Mouse (Mus musculus) heart, embryonic 14.5 days (tissue): ENCODE data around the gene Mtg1. TPM values are rescaled to one million over a fixed set of nuclear protein-coding genes. Genes with fewer than 3 reads are reported as not detected.
"Not testable (repeated sequence)": the region's sequence is repeated elsewhere in the genome, so short reads cannot be mapped to it uniquely, and the experiment has no call there.

Source experiments
- ATAC-seq: fragments of 200-750 bp; cut with Nextera tagmentation; 2 replicates; pipeline ENCODE4 v1.8.0; 2017; ENCODE audit warnings: low read depth, moderate TSS enrichment; ENCODE audit not compliant: insufficient number of reproducible peaks, insufficient read depth, low FRiP score
- H3K27ac ChIP-seq, 2 experiments: fragments of 200-500 bp in 1 of 2; fragments of 300-500 bp in 1 of 2; sonication (generic) in 1 of 2; replicated peaks in 1 of 2; 2 replicates each; pipeline ENCODE4 v1.5.1; 2012 to 2014; ENCODE audit warnings: low read depth in 2 of 2, low read length in 2 of 2, control low read depth in 1 of 2, mild to moderate bottlenecking in 1 of 2, mixed read lengths in 1 of 2; ENCODE audit not compliant: control insufficient read depth in 1 of 2, insufficient read depth in 1 of 2
- H3K27me3 ChIP-seq: fragments of 300-500 bp; sonication (generic); 2 replicates; pipeline ENCODE4 v1.6.1; 2014; ENCODE audit warnings: mild to moderate bottlenecking, low read length, control low read depth; ENCODE audit not compliant: control insufficient read depth, insufficient read depth
- H3K36me3 ChIP-seq: fragments of 300-500 bp; sonication (generic); 2 replicates; pipeline ENCODE4 v1.6.1; 2014; ENCODE audit warnings: mild to moderate bottlenecking, control low read depth, low read length, mixed read lengths; ENCODE audit not compliant: control insufficient read depth, insufficient read depth
- H3K4me1 ChIP-seq, 2 experiments: fragments of 200-500 bp in 1 of 2; fragments of 300-500 bp in 1 of 2; sonication (generic) in 1 of 2; 2 replicates each; pipeline ENCODE4 v1.6.1; 2012 to 2014; ENCODE audit warnings: low read length in 2 of 2, control low read depth in 1 of 2, mixed read lengths in 1 of 2; ENCODE audit not compliant: control insufficient read depth in 2 of 2, insufficient read depth in 2 of 2
- H3K4me2 ChIP-seq: fragments of 300-500 bp; sonication (generic); 2 replicates; pipeline ENCODE4 v1.6.1; 2014; ENCODE audit warnings: mild to moderate bottlenecking, low read length
- H3K4me3 ChIP-seq, 2 experiments: fragments of 200-500 bp in 1 of 2; fragments of 300-500 bp in 1 of 2; sonication (generic) in 1 of 2; 2 replicates each; pipeline ENCODE4 v1.5.1; 2012 to 2014; ENCODE audit warnings: low read length in 2 of 2, mild to moderate bottlenecking in 2 of 2, control low read depth in 1 of 2, low read depth in 1 of 2, moderate library complexity in 1 of 2; ENCODE audit not compliant: control insufficient read depth in 1 of 2, insufficient read depth in 1 of 2
- H3K9ac ChIP-seq: fragments of 300-500 bp; sonication (generic); 2 replicates; pipeline ENCODE4 v1.6.1; 2014; ENCODE audit warnings: mild to moderate bottlenecking, low read length
- H3K9me3 ChIP-seq: fragments of 300-500 bp; sonication (generic); 2 replicates; pipeline ENCODE4 v1.6.1; 2016; ENCODE audit warnings: low read length, control low read depth; ENCODE audit not compliant: control insufficient read depth
- WGBS: fragments of 180-500 bp; shearing (Covaris S2); extraction: QIAGEN DNeasy Blood & Tissue Kit; methylation state at CpG from one replicate; pipeline ENCODE4 v1.1.7; 2014; 5-methylcytosine and 5-hydroxymethylcytosine counted together
- polyA plus RNA-seq: library from polyadenylated mRNA; unstranded; fragments of >200 nt; fragmentation: Nextera tagmentation; extraction: Ambion mirVana; gene quantifications from 2 replicates; pipeline ENCODE4 v1.2.1, GENCODE M21; 2014

The Mtg1 gene
- polyA plus RNA-seq, 1 experiment from 2014 or later = 38.2 TPM

DNA sequence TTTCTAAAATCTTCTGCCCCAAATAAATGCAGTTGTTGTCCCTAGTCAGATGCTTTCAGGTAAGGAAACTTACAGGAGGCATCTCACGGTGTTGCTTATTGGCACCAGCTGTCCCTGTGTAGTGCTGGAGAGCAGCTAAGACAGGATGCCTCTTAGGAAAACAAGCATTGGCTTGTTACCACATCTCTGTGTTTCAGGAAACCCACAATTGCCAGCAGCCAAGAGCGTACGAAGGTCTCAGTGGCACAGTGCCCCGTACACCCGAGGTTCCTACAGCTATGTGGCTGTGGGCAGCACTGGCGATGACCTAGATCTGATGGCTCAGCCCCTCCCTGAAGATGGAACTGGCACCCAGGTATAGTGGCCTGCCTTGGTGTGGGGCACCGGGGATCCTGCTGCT lies 5.2 kb upstream of the Mtg1 start:
- H3K27ac ChIP-seq, H3K9me3 ChIP-seq, H3K9ac ChIP-seq, H3K4me2 ChIP-seq, ATAC-seq, H3K27me3 ChIP-seq, H3K4me3 ChIP-seq, H3K4me1 ChIP-seq: not testable (repeated sequence)
- H3K36me3 ChIP-seq = peaks cover 18% of the 10 kb centered on the region; the same call in 1 of the 2 replicates
- 87% methylated on average over 7 of the region's 7 CpGs for WGBS

DNA sequence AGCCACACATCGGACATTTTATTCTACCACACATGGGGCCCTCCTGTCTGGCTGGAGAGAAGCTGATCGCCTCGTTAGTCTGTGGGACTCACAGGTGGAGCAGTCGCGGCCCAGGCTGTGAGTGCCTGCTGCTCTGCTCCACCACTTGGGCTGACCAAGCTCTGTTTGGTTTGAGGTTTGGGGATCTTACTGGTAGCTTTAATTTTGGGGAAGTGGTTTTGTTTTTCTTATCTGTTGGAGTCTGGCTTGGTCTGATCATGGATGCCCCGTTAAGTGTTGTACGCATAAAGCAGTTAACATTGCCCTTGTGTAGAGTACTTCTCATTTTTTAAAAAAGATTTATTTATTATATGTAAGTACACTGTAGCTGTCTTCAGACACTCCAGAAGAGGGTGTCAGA lies 3.3 kb upstream of the Mtg1 start:
- H3K4me1 ChIP-seq, H3K4me3 ChIP-seq, H3K9ac ChIP-seq, H3K27ac ChIP-seq, ATAC-seq, H3K27me3 ChIP-seq, H3K9me3 ChIP-seq, H3K4me2 ChIP-seq: not testable (repeated sequence)
- peaks cover 18% of the 10 kb centered on the region; the same call in 1 of the 2 replicates for H3K36me3 ChIP-seq
- WGBS = 83% methylated on average over 3 of the region's 7 CpGs

DNA sequence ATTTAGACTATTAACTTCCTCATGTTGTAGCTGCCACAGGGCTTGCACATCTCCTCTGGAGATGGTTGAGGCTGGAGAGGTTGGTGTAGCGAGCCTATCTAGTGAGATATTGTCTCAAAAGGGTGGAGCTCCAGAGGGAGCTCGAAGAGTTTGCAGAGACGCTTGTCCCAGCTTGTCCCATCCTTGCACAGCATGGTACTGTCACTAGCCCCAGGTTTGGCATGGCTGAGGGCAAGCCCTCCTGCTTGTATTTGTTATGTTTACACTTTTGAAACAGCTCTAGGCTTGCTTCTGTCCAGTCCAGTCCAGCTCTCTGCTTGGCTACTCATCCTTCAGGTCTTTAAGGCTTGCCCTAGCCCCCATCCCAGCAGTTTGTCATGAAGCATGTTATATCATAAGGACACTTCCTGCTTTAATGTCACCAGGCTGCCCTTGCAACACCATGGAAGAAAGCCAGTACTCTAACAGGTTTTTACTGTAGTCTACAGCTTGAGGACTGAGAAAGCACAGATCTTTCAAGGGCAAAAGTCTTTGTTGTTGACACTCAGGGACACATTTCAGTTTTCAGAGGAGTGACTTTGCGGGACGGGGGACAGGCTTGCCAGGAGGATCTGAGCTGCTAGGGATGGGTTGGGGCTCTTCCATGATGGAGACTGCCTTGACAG lies 2.1 kb upstream of the Mtg1 start:
- Histone ChIP-seq H3K9ac (no peak overlapping the region), H3K27me3 (no peaks in the 10 kb centered on the region), H3K27ac (no peak overlapping the region), H3K4me1 (peaks cover 0 to 9% of the 10 kb centered on the region in 2 experiments; a peak in 1 of 4 replicates), H3K36me3 (peaks cover 7% of the 10 kb centered on the region; the same call in 1 of the 2 replicates), H3K4me2 (no peak overlapping the region), H3K9me3 (no peaks in the 10 kb centered on the region), H3K4me3 (no peak overlapping the region)
- ATAC-seq = no peak
- 86% methylated on average over 5 of the region's 5 CpGs for WGBS

DNA sequence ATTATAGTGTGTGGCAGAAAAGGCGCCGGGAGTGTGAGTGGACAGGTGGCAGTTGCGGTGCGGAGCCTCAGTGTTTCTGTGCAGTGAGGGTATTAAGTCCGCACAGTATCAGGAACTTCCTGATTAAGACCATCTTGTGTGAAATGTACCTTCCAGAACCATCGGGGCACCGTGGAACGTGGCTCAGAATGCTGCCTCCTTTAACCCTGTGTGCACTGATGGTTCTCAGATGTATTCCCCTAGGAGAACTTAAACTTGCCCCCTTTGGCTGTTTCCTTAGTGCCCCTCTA lies 602 bp downstream of the Mtg1 start:
- peak overlapping the region; percentile 91 for H3K4me2 ChIP-seq
- H3K4me1 ChIP-seq = peaks cover 0 to 9% of the 10 kb centered on the region in 2 experiments; a peak in 1 of 4 replicates
- peak overlapping the region; percentile 80 to 86 for H3K4me3 ChIP-seq
- no peak for ATAC-seq
- H3K27ac ChIP-seq = peak overlapping the region; percentile 68 to 78
- no peaks in the 10 kb centered on the region for H3K9me3 ChIP-seq
- WGBS = under 1% methylated on average over 8 of the region's 8 CpGs
- peak overlapping the region; percentile 92 for H3K9ac ChIP-seq
- no peaks in the 10 kb centered on the region for H3K27me3 ChIP-seq
- H3K36me3 ChIP-seq = no peaks in the 10 kb centered on the region

DNA sequence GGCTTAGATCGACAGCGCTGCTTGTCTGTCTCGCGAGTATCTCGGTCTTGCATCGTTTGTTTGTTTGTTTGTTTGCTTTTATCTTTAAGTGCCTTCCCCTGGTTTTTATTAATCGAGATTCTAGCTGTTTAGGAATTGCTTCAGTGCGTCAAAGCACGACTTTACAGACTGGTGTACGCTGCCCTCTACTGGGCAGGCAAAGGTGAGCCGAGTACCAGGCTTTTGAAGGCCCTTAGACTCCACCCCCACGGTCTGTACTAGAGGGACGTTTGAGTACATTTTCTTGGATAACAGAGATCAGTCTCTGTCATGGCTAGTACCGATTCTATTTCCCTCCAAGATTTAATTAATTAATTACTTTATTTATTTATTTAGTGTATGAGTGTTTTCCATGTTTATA lies 4.0 kb downstream of the Mtg1 start:
- Histone ChIP-seq H3K4me2 (no peak overlapping the region), H3K27me3 (no peaks in the 10 kb centered on the region), H3K9ac (no peak overlapping the region), H3K27ac (no peak overlapping the region), H3K4me3 (no peak overlapping the region), H3K9me3 (no peaks in the 10 kb centered on the region), H3K36me3 (peaks cover 6% of the 10 kb centered on the region; the same call in 1 of the 2 replicates), H3K4me1 (peaks cover 0 to 9% of the 10 kb centered on the region in 2 experiments; a peak in 1 of 4 replicates)
- WGBS = 9% methylated on average over 14 of the region's 14 CpGs
- no peak for ATAC-seq

DNA sequence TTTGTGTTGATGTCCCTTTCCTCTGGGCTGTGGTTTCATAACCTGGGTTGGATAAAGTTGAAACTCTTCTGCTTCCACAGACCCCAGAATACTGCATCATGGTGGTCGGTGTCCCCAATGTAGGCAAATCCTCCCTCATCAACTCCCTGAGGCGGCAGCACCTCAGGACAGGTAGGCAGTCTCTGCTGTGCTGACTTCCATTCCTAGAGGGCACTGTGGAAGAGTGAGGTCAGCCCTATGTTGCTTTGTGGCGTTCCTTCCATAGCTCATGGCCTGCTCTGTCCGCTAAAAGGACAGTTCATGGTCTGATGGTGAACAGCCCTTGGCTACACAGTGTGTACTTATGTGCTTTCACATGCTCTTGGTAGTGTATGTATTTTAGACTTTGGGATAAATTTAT lies 7.2 kb downstream of the Mtg1 start:
- Histone ChIP-seq H3K9ac (no peak overlapping the region), H3K9me3 (no peaks in the 10 kb centered on the region), H3K4me2 (no peak overlapping the region), H3K36me3 (peaks cover 21% of the 10 kb centered on the region), H3K27ac (no peak overlapping the region), H3K4me1 (no peaks in the 10 kb centered on the region), H3K4me3 (no peak overlapping the region), H3K27me3 (no peaks in the 10 kb centered on the region)
- 90% methylated on average over 4 of the region's 4 CpGs for WGBS
- ATAC-seq = no peak

DNA sequence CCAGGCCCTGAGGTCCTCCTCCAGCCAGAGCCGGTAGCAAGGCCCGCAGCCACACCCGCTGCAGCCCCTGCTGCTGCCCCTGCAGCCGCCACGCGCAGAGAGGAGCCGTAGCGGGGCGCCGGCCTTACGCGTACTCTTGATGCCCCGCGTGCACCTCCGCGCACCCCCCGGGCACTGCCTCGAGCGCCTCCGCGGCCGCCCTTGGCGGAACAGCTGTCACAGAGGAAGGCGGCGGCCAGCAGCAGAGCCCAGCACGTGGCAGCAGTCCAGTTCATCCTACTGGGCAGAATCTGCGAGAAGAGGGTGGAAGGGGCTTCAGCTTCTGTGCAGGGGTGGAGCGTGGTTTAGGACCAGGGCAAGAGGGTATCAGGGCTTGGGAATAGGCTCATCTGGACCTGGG lies 16.0 kb downstream of the Mtg1 start:
- 6% methylated on average over 24 of the region's 28 CpGs for WGBS
- H3K9ac ChIP-seq = peak overlapping the region; percentile 0; the same call in 1 of the 2 replicates
- no peak for ATAC-seq

DNA sequence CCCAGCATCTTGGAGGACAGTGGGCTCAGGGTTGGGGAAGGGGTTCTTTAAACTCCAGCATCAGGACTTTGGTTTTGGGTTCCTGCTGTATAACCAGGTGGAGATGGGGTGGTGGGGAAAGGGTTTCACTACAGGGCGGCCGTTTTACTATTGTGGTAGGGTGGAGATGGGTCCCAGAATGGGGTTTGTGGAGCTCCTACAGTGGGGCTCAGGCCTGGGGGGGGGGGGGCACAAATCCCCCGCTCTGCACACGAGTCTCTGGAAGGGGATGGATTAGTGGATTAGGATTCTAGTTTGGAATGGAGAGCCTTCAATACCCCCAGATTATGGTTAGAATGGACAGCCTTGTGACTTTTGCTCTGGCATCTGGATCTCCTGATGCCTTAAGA lies 16.5 kb downstream of the Mtg1 start:
- H3K27ac ChIP-seq = no peak overlapping the region
- H3K27me3 ChIP-seq = peaks cover 50% of the 10 kb centered on the region
- H3K4me3 ChIP-seq = peak overlapping the region in 1 of 2 experiments; percentile 28; a peak in 1 of 4 replicates
- H3K4me2 ChIP-seq = peak overlapping the region; percentile 57; the same call in 1 of the 2 replicates
- peaks cover 11% of the 10 kb centered on the region for H3K36me3 ChIP-seq
- no peaks in the 10 kb centered on the region for H3K9me3 ChIP-seq
- WGBS = 18% methylated on average over 4 of the region's 4 CpGs
- ATAC-seq = no peak
- H3K4me1 ChIP-seq = no peaks in the 10 kb centered on the region; a peak in 1 of 4 replicates
- H3K9ac ChIP-seq = no peak overlapping the region

More for the DNA sequence above, 16.0 kb downstream of the Mtg1 start:
- Histone ChIP-seq H3K4me3 (peak overlapping the region in 1 of 2 experiments; percentile 28; a peak in 2 of 4 replicates), H3K4me1 (no peaks in the 10 kb centered on the region; a peak in 1 of 4 replicates), H3K27me3 (peaks cover 47% of the 10 kb centered on the region), H3K36me3 (peaks cover 14% of the 10 kb centered on the region), H3K4me2 (peak overlapping the region; percentile 57), H3K27ac (no peak overlapping the region), H3K9me3 (no peaks in the 10 kb centered on the region)
